Mouse (Mus musculus): ENCODE measurements around the gene Gfpt1.

GRCm38 (mm10) chr6:87130628-87131027 lies 88.0 kb downstream of the Gfpt1 start:
- TF ChIP-seq CTCF (IDR thresholded peaks at IDR 0.05; ENCODE audit: low read depth) (no peak), EP300 (IDR thresholded peaks at IDR 0.05; ENCODE audit: low read depth) (no peak)

All from heart, postnatal 0 days (tissue).